Mouse (Mus musculus) T-cell, adult 66 days (primary cell): ENCODE results near the gene Gmip. TPM values are rescaled to one million over a fixed set of nuclear protein-coding genes. Genes with fewer than 3 reads are reported as not detected.

ENCODE experiments used
- total RNA-seq, 2 experiments: library from RNA; stranded (reverse); gene quantifications; 3 replicates in 1 of 2; 4 replicates in 1 of 2; pipeline ENCODE4 v1.2.4; 2023

Gene Gmip
- 100 to 1,000 TPM; 262 to 263 TPM for total RNA-seq

DNA sequence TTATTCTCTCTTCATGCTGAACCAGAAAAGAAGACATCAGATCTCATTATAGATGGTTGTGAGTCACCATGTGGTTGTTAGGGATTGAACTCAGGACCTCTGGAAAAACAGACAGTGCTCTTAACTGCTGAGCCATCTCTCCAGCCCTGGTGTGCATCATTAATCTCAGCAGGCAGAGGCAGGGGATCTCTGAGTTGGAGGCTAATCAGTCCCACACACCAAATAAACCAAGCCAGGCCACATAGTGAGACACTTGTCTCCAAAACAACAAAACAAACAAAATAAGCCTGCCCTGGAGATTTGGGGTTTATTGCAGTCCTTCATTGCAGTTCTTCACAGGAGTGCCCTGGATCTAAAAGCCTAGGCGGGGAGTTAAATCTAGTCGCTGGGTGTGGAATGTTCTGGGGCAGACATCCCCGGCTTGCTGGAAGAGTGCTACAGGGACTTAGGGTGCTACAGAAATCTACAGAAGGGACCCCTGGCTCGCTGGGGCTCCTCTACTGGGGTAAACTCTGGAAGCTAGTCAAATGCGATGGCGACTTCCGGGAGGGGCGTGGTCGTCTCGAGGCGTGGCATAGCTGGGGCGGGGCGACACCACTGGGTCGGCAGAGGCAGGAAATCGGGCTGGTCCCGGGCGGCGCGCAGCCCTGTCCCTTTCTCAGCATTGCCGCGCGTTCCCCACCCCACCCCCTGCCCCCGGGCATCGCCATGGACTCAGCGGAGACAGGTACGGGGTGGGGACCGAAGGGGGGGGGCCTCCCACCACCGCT, at the start of gene Gmip:
TSS of gene Gmip (plus strand) at position 586 of the 770 bp plus-strand sequence.

DNA sequence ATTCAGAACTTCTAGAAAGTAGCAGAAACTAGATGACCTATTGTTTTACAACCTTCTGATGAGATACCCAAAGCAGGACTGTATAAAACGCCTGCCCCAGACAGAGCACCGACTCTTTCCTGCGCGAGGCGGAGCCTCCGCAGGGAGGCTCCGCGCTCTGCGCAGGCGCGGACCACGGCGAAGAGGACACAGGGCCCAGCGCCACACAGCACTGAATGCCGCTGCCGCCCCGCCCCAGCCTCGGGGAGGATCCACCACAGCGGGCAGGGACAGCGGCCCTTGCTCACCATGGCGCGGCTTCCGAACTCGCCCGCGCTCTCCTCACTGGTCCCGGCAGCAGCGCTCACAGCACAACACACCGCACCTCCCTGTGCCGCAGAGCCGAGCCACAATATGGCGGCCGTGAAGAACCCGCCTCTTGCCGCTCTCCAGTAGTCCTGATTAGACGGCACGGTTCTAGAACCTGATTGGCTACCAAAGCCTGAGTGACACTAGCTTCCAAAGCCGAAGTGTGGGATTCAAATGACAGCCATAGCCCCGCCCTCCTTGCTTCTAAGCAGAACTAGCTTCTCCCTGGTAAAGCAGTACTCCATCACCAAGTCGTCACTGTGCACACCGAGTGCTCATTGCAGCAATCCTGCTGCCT, 33.9 kb upstream of the Gmip start, which contains the start of gene Gm20422:
TSS of gene Gm20422 (minus strand) at position 384 of the 646 bp plus-strand sequence.

DNA sequence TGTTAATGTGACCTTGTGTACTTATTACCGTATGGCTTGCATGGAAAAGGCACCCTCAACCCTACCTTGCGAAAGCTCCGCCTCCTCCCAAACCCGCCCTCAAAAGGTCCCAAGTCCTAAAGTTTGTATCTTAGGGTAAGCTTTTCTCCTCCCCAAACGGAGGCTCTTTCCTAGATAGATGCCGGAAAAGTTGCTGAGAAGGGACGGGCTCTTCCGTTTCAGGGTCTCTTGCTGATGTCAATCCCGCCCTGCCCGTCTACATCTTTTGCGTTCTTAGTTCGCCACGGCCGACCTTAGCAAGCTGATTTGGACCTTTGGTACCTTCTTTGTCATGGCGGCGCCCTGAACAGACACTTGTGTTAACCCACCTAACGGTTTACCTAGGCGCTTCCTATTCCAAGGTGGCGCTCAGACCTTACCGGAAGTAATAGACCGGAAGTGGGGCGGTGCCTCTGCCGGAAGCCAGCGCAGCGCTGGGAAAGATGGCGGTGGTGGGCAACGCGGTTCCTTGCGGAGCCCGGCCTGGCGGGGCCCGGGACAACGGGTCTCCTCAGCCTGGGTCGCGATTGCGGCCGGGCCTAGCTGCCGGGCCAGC, 17.6 kb upstream of the Gmip start, which contains the start of the genes Atp13a1 and Zfp866:
TSS of gene Atp13a1 (plus strand) at position 391 of the 595 bp plus-strand sequence.
TSS of gene Zfp866 (minus strand) at position 406 of the 595 bp plus-strand sequence.

DNA sequence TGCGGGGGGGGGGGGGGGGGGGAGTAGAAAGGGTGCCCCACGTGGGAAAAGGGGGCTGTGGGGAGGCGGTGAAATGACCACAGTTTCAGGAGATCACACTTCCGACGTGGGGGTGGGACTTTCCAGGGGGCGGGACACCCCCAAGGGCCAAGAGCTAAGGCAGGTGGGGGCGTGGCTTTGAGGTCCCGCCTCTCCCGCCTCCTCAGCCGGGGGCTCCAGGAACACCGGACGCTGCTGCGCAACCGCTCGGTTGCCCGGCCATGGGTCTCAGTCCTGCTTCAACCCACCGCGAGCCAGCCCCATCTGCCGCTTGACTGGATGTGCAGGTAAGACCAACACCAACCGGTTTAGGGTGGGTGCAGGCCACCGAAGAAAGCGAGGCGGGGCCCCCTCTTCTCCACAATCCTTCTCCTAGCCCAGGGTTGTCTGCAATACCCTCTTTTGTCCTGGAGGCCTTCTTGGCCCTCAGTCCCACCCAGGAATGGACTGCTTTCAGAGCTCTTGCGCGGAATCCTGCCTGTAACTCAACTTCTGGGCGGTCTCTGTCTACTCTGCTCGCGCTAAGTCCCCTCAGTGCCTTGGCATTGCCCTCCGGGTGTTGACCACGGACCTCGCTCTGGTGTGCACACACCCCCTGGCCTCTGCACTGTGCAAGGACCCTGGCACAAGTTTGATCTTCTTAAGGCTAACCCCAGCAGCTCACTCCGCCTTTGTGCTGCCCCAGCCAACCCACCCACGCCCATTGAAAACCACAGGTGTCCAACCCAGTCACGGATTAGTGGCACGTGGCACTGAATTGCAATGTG, 14.1 kb downstream of the Gmip start, which contains the start of gene Lpar2:
TSS of gene Lpar2 (plus strand) at position 44 of the 806 bp plus-strand sequence.

GRCm38 (mm10) chr8:69832298-69832853, 23.9 kb downstream of the Gmip start, which contains the start of gene Pbx4:
TSS of gene Pbx4 (plus strand) at chr8:69832491.

Other genes starting within 250 kb of the Gmip start
- 10 to 100 TPM; 53.0 to 60.0 TPM for gene Zfp868, start 183.1 kb upstream of the Gmip start, total RNA-seq
- under 1 TPM; 0.50 TPM for gene Zfp964, start 154.2 kb upstream of the Gmip start, total RNA-seq
- 10 to 100 TPM; 47.6 to 51.0 TPM for gene Zfp869, start 98.0 kb upstream of the Gmip start, total RNA-seq
- 1 to 10 TPM; 4.3 to 4.9 TPM for gene Zfp963, start 58.7 kb upstream of the Gmip start, total RNA-seq
- gene Gm20422, start 33.8 kb upstream of the Gmip start, total RNA-seq: 1 to 10 TPM in 1 of 2 experiments, not detected in 1; 1.7 TPM
- gene Atp13a1, start 17.5 kb upstream of the Gmip start, total RNA-seq: 10 to 100 TPM; 67.1 to 68.6 TPM
- gene Zfp866, start 17.5 kb upstream of the Gmip start, total RNA-seq: 10 to 100 TPM; 29.9 to 33.7 TPM
- 1 to 10 TPM; 6.0 to 6.4 TPM for gene Lpar2, start 13.8 kb downstream of the Gmip start, total RNA-seq
- 1 to 10 TPM; 8.3 TPM for gene Pbx4, start 23.8 kb downstream of the Gmip start, total RNA-seq
- gene Cilp2, start 79.0 kb downstream of the Gmip start, total RNA-seq: under 1 TPM in 1 of 2 experiments, not detected in 1; 0.12 TPM
- 1 to 10 TPM in 1 of 2 experiments, under 1 TPM in 1; 0.44 to 1.3 TPM for gene Tssk6, start 93.5 kb downstream of the Gmip start, total RNA-seq
- gene Ndufa13, start 93.9 kb downstream of the Gmip start, total RNA-seq: 10 to 100 TPM; 53.3 to 66.9 TPM
- gene Yjefn3, start 94.0 kb downstream of the Gmip start, total RNA-seq: 1 to 10 TPM; 2.9 to 4.6 TPM
- 100 to 1,000 TPM; 104 to 106 TPM for gene Gatad2a, start 187.7 kb downstream of the Gmip start, total RNA-seq
- 100 to 1,000 TPM; 129 to 135 TPM for gene Mau2, start 234.1 kb downstream of the Gmip start, total RNA-seq
- 10 to 100 TPM; 46.4 to 48.4 TPM for gene Sugp1, start 234.1 kb downstream of the Gmip start, total RNA-seq